Mouse (Mus musculus): ENCODE measurements around the gene Cmip.

The Cmip gene

GRCm38 (mm10) chr8:117322715-117323310, 65.9 kb downstream of the Cmip start:
- DNase-seq (ENCODE audit: low spot score in 2 of 2) = no peak

- DNase-seq (ENCODE audit: low spot score in 2 of 2) = no peak
Observed at GRCm38 (mm10) chr8:117324821-117325220, 68.0 kb downstream of the Cmip start.

- no peak for DNase-seq (ENCODE audit: low spot score in 2 of 2)
Observed at GRCm38 (mm10) chr8:117326735-117327134, 69.9 kb downstream of the Cmip start.

GRCm38 (mm10) chr8:117327385-117327837, 70.5 kb downstream of the Cmip start:
- DNase-seq (ENCODE audit: low spot score in 2 of 2) = no peak

- no peak for DNase-seq (ENCODE audit: low spot score in 2 of 2)
Observed at GRCm38 (mm10) chr8:117328758-117329157, 71.9 kb downstream of the Cmip start.

- no peak for DNase-seq (ENCODE audit: low spot score in 2 of 2)
Observed at GRCm38 (mm10) chr8:117329167-117329566, 72.3 kb downstream of the Cmip start.

GRCm38 (mm10) chr8:117329903-117330302, 73.0 kb downstream of the Cmip start:
- no peak for DNase-seq (ENCODE audit: low spot score in 2 of 2)

- no peak for DNase-seq (ENCODE audit: low spot score in 2 of 2)
Observed at GRCm38 (mm10) chr8:117332229-117333010, 75.6 kb downstream of the Cmip start.

- no peak for DNase-seq (ENCODE audit: low spot score in 2 of 2)
Observed at GRCm38 (mm10) chr8:117333619-117334018, 76.8 kb downstream of the Cmip start.

GRCm38 (mm10) chr8:117334058-117334747, 77.3 kb downstream of the Cmip start:
- DNase-seq (ENCODE audit: low spot score in 2 of 2) = no peak

- DNase-seq (ENCODE audit: low spot score in 2 of 2) = no peak
Observed at GRCm38 (mm10) chr8:117334748-117335393, 78.0 kb downstream of the Cmip start.

GRCm38 (mm10) chr8:117335423-117335822, 78.6 kb downstream of the Cmip start:
- no peak for DNase-seq (ENCODE audit: low spot score in 2 of 2)

GRCm38 (mm10) chr8:117337188-117337587, 80.3 kb downstream of the Cmip start:
- DNase-seq (ENCODE audit: low spot score in 2 of 2) = no peak

GRCm38 (mm10) chr8:117338678-117339077, 81.8 kb downstream of the Cmip start:
- no peak for DNase-seq (ENCODE audit: low spot score in 2 of 2)

- DNase-seq (ENCODE audit: low spot score in 2 of 2) = no peak
Observed at GRCm38 (mm10) chr8:117339296-117339957, 82.6 kb downstream of the Cmip start.

GRCm38 (mm10) chr8:117339958-117340651, 83.2 kb downstream of the Cmip start:
- DNase-seq (ENCODE audit: low spot score in 2 of 2) = no peak

- DNase-seq (ENCODE audit: low spot score in 2 of 2) = no peak
Observed at GRCm38 (mm10) chr8:117340800-117341199, 83.9 kb downstream of the Cmip start.

GRCm38 (mm10) chr8:117342735-117343385, 86.0 kb downstream of the Cmip start:
- no peak for DNase-seq (ENCODE audit: low spot score in 2 of 2)

- DNase-seq (ENCODE audit: low spot score in 2 of 2) = no peak
Observed at GRCm38 (mm10) chr8:117343484-117343883, 86.6 kb downstream of the Cmip start.

GRCm38 (mm10) chr8:117344899-117345298, 88.0 kb downstream of the Cmip start:
- DNase-seq (ENCODE audit: low spot score in 2 of 2) = no peak
